Mouse (Mus musculus): Measurements from ENCODE around the gene C1rl.
"Not testable (repeated sequence)": the region's sequence is repeated elsewhere in the genome, so short reads cannot be mapped to it uniquely, and the experiment has no call there.

C1rl gene

DNA sequence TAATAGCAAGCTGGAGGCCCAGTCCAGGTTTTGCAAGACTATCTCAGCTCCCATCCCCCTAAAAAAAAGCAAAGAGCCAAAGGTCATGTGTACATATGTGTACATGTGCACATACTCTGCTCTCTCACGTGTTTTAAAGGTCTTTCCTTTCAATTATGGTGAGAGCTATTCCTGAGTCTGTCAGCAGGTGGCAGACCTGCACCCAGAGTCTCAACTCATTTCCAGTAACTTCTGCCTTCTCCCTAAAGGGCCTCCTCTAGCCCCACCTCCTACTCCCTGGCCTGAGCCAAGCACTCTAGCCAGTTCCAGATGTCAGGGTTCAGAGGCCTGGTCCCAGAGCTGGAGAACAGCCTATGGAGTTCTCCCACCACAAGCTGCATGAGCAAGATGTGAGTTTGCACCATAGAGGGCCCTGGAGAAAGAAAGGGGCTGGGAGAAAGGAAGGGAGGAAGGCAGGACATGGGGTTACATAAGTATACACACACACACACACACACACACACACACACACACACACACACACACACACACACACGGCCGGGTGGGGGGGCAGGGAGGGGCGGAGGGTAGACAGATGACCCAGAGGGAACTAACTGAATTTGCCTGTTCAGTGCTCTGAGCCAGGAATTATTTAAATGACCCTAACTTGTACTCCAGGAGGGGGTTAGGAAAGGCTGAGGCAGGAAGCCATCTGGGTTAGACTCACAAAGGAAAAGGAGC, at the start of gene C1rl:
C1rl (plus strand) TSS at position 272 of the 720 bp plus-strand sequence.
- peak; percentile 61 to 64 for DNase-seq

DNA sequence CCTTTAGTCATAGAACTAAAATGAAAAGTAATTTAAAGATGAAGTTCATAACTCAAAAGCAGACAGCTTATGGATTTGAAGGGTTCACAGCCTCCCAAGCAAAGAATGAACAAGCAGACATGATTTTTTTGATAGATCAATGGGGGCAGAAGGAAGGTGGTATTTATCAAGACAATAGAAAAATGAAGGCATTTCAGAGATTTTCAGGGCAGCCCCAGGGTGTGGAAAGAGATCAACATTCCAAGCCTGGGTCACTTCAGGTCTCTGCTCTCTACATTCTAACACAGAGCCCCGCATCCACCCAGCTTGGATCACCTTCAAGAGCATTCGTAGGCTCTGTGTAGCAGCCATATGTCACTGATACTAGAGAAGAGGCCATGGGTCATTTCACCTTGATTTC, 49.6 kb upstream of the C1rl start:
- no peak for DNase-seq

DNA sequence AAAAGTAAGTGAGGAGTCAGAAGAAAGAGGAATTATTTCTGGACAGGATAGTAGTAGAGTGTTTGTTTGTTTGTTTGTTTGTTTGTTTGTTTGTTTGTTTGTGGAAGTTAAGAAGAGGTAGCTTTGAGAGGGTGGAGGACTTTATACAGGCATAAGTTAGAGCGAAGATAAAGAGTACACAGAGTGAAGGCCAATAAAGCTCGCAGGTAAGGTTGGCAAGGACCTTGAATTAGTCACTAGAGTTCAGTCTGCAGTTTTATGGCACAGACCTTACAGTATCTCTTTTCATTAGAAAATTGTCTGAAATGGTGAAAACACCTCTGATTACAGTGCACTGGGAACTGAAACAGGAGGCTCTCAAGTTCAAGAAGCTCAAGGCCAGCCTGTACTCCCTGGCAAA, 46.9 kb upstream of the C1rl start:
- DNase-seq, result no peak

DNA sequence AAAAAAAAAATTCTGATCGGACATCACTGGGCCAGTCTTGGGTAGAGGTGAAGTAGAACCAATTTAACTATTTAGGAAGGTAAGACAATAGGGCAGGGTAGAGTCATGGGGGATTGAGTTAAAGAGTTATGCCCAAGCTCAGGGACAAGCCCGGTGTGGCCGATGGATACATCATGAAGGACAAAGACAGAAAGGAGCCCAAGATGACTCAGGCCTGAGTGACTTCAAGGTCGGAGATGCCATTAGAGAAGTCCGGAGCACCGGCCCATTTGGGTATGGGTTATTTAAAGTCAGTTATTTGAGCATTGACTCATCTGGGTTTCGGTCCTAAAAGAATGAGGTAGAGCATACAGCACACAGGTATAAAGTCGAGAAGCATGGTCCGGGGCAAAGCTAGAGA, 46.5 kb upstream of the C1rl start:
- DNase-seq, result no peak

DNA sequence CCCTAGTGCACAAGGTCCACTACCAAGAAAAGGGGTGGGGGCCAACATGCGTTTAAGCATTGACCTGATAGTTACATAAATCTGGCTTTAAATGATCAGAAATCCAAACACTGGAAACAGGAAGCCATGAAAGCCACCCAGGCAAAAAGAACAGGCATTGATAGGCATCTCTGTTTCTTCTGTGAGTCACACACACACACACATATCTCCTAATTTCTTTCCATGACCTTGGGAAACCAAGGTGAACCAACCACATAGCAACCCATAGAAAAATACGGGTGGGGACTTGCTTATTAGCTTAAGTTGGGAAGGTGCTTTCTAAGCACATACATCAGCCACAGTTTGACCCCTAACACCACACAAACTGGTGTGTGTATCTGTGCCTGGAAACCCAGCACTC, 45.6 kb upstream of the C1rl start:
- no peak for DNase-seq

DNA sequence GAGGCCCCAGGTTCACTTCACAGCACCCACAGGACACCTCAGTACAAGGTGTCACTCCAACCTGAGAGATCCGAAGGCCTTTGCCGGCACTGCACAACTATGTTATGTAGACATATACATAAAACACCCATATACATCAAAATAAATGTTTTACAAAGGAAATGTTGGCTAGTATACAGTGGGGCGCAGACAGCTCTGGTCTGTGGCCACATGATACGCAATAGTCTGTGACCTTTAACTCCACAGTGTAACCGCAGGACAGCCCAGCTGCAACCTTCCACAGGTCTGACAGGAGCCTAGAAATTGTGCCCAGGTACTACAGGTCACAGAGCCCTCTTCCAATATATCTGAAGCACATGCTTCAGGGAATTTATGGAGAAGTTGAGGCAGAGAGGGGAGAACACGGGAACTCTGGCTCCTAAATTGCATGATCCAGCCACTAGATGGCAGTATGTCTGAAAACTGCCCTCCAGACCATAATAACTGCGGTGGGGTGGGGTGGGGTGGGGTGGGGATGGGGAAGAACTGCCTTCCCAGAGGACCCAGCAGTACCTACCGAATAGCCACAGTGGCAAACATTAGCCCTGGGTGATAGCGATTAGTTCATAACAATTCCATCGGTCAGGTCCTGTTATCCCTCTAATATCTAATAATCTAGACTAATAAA, 44.6 kb upstream of the C1rl start:
- no peak for DNase-seq

DNA sequence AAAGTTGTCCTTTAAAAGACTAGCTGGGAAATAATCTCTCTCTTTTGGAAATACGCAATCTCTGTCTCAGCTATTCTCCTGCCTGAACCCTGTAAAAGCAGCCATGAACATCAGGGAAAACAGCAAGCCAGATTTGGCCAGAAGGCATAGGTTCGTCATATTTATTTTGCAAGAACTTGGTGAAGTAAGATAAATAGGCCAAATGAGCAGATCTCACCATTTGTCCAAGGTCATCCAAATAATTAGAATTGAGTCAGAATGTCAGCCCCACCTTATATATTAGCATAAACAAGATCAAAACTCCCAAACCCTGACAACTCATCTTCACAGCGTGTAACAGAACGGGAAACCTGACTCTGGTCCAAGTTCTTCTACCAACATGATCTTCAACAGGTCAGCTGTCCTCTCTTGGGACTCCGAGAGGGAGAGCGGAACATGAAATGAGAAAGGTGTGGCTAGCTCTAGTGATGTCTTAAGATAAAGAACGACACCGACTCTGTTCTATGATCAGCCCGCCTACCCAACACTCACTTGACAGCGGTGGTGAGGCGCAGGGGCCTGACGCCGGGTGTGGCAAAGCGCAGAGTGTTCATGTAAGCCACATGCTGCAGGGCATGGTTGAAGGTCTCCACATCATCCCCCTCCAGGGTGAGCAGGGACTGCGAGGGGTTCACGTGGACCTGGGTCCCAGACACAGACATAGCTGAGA, 43.8 kb upstream of the C1rl start:
- no peak for DNase-seq

DNA sequence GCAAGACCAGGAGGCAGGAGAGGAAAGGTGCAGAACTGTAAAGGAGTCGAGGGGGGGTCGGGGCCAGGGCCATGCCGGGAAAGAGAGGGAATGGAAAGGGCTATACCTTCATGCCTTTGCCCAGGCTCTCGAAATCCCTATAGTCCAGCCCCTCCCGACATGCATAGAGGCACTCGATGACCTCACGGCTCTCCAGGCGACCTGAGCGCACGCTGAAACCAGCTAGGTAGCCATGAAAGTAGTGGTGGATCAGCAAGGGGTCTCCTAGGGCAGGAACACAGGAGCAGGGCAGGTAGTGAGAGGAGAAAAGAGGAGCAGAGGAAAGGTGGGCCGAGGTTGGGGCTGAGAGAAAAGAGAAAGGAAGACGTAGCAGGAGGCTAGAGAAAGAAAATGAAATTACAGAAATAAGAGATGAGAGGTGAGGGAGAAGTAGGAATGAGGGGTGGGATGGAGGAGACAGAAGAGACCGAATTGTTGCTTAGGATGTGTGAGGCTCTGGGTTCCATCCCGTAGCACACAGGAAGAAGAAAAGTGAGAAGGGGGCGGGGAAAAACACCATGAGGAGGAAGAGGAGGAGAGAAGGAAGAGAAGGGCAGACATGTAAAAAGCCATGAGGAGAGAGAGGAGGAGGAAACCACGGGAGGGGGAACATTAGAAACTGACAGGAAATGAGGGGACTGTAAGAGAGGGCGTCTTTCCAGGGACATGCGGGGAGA, 43.1 kb upstream of the C1rl start:
- DNase-seq, result no peak

DNA sequence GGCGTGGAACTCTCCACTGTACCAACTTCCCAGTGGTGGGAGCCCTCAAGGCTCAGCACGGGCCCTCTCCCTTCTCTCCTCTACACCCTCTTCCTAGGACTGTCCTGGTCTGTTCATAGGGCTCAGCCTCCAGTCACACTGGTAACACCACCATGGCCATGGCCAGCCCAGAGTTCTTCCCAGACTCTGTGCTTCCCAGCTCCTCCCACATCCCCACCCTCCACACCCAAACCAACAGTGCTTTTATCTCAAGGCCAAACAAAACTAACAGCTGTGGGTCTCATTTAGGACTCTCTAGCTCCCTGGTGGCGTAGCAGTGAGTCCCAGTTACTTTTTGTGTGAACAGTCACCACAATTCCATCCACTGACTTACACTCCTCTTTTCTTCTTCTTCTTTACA, 40.9 kb upstream of the C1rl start:
- DNase-seq, result no peak

DNA sequence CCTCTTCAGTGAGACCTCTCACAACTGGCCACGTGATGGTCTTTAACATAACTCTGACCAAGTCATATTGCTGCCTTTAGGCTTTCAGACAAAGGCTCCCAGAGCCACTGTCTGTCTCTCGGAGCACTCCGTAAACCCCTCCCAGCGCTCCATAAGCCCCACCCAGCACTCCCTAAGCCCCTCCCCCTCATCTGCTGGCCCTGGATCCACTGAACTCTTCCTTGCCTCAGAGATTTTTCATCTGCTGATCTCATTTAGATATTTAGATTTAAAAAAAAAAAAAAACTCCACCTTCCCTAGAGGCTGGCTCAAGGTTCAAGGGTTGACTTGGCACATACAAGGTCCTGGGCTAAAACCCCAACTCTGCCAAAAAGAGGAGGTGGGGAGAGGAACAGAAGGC, 39.2 kb upstream of the C1rl start:
- no peak for DNase-seq

DNA sequence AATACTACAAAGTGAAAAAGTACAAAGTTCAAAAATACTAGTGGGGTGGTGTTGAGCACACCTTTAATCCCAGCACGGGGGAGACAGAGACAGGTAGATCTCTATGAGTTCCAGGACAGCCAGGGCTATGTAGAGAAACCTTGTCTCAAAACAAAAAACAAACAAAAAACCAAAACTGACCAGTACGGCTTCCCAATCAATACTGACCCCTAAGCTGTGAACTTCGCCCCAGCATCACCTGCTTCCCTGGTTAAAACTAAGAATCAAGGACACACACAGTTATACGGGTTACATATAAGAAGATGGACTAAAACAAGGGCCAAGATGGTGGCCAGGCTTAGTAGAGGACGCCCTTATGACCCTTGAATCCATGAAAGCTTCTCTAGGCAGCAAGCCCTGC, 36.7 kb upstream of the C1rl start:
- DNase-seq, result no peak

DNA sequence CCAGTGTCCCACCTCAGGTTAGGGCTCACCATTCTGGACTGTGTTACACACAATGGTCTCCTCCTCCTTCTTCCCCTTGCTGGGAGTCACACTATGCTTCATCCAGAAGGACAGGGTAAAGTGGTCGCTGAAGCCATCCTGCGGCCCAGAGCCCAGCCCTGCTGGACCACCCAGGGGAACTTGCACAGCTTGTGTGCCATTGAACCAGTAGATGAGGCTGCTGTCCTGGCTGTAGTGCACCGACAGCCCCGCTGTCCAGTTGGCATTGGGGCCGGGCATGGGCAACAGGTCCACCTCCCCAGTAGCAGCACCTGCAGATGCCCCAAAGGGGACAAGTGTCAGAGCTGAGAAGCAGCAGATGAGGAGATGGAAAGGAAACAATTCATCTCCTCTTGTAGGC, 35.1 kb upstream of the C1rl start:
- DNase-seq, result no peak

DNA sequence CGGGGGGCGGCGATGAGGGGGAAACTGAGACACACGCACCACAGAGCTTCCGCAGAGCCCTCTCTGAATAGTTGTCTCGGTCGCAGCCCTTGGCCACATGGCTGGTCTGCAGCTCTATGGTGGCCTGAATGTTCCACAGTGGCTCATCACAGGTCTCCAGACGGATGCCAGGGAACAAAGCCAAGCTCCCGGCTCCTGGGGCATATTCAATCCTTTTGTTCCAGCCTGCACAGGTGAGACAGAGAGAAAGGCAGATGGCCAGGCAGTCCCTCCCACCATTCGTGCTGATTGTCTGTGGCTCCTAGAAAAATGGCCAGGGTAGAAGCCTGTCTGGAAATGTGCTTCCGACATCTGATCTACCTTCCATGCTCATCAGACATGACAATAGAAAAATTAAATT, 34.4 kb upstream of the C1rl start:
- no peak for DNase-seq

DNA sequence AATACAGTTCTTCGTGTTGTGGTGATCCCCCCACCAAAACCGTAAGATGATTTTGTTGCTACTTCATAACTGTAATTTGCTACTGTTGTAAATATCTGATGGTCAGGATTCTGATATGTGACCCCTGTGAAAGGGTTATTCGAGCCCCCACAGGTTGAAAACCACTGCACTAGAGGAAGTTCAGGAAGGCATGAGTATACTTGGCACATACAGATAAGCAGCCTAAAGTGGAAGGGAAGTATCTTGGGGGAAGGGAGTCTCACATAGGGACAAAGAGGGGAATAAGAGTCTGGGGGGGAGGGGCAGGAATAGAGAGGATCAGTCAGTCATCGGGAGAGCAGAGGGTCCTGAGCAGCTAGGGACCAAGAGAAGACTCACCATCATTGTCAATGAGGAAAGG, 33.5 kb upstream of the C1rl start:
- DNase-seq, result no peak

DNA sequence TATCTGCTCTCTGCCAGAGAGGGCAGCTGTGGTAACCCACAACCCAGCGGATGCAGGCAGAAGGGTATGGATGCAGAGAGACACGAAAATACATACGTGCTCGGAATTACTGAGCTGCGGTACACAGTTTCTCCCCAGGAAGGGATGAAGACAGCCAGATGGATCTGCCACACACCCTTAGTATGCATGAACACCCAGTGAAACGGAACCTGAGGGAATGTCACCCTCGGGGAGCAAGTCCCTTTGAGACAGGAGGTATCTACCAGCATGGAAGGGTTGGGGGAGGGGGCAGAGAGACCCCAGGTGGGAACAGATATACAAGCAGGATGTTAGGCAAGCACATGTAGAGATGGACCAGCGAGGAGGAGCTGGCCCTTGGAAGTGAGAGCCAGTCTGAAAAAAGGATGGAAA, 29.0 kb upstream of the C1rl start:
- DNase-seq, result no peak

DNA sequence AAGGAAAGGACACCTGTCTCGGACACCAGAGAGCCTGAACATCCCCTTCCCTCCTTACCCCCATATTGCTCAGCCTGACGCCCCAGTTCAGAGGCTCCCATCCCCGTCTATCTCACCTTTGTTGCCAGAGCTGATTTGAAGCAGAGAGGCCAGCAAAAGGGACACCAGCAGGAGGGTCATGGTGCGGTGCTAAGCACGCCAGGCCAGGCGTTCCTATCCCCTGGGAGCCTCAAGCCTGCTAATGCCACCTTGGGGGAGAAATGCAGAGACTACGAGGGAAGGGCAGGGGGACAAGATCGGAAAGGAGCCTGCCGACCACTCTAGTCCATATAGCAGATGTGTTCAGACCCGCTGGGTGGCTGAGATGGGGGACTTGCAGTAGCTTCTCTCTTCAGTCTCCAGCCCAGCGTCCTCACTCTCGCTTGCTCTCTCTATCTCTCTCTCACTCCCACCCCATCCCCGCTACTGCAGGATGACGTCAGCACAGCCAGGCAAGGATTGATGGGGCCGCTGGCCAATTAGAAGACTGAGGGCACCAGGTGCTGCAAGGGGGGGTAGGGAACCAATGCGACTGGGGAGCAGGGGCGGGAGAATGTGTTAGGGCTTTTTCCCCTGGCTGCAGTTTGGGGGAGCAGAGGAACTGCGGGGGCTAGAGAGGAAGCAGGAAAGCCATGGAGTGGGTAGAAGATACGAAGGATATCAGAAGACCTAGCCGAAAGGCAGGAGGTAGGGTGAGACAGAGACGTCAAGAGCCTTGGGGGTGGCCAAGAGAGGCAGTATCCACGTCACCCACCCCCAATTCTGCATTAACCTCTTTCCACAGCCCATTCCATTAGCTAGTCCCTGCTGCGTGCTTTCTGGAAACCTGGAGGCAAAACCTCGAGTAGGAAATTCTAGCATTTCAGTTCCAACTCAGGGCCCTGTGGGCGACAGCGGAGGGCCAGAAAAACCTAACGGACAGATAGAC, 28.3 kb upstream of the C1rl start, which contains the start of gene Clstn3:
Clstn3 (minus strand) TSS at position 490 of the 967 bp plus-strand sequence.
- DNase-seq, result peak; percentile 70 to 72

DNA sequence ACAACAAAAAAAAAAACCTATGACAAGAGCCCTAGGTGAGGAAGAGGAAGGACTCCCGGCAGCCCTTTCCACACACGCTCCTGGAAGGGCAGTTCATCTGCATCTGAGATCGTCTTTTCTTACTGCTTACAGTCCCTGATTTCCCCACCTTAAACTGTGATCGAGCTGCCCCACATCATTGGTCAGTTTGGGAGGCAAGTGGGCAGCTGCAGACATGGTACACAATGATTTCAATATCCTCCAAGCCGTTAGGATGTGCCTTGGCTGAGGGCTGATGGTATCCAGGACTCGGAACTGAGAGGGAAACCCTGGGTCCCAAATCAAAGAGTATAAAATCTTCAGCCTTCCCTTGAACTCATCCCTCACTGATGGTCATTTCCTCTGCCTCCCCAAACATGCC, 27.6 kb upstream of the C1rl start:
- no peak for DNase-seq

DNA sequence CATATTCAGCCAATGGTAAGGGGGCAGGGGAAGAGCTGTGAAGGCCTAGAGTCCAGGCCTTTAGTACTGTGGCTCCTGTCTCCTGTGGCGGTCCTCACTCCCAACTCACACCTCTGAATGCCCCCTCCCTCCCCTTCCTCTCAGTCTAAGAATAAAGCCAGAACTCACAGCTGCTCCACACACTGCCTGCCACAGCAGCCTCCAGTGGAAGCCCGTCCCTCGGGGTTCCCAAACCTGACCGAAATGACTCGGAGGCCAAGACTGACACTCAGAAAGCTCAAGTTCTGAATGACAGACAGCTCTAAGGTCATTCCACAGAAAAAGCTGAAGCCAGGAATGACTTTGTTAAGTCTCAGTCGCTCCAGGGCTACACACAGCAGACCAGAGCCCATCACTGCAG, 27.2 kb upstream of the C1rl start:
- no peak for DNase-seq

DNA sequence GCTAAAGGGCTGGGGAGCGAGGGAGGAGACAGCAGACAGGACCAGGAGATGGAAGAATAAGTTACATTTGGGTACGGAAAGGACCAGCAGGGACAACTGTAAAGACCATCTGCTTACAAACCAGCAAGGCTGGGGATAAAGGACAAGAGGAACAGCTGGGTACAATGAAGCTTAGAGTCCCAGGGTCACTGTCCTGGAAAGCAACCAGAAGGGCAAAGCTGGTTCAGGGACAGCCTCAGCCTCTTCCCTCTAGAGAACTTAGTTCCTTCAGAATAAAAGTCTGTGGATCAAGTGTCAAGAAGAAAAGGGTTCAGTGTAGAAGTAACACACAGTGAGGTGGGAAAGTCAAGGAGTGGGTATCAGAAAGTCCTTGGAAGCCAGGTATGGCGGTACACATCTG, 21.8 kb upstream of the C1rl start:
- DNase-seq, result no peak

DNA sequence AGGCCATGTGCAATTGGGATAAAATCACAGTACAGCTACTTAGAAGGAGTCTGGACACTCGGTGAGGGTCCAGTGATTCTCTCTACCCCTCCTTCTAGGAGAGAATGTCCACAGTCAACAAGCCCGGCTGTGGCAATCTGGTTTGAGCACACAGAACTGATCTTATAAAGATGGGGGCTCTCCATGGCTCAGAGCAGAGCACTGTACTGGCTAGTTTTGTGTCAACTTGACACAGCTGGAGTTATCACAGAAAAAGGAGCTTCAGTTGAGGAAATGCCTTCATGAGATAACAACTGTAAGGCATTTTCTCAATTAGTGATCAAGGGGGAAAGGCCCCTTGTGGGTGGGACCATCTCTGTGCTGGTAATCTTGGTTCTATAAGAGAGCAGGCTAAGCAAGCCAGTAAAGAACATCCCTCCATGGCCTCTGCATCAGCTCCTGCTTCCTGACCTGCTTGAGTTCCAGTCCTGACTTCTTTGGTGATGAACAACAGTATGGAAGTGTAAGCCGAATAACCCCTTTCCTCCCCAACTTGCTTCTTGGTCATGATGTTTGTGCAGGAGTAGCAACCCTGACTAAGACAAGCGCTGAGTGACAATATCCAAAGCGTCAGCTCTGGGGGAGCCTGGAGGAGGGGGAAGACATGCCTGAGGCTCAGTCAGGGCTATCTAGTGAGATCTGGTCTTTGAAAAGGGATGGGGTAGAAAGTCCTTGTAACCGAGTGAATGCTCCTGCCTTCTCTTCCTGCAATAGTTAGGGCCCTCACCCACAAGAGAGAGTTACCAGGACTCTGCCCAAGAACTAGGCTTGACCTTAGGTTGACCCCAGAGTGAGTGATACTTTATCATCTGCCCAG, 20.9 kb upstream of the C1rl start:
- not testable (repeated sequence) for DNase-seq

DNA sequence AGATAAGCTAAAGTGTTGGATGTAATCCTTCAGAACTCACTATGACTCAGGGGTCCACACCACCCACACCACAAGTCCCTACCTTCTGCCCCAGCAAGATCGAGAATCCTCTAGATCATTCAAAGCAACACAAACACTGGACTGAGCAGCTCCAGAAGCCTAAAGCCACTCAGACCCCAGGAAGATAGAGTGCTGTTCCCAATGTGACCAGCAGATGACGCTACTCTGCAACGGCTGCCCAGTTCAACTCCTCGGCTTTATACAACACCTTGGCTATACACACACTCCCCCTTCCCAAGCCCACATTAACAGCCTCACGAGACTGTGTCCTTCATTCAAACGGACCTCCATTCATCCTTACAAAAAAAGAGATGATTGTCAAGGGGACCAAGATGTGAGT, 20.1 kb upstream of the C1rl start:
- DNase-seq, result peak; percentile 62 to 66
